Mouse (Mus musculus) embryonic facial prominence, embryonic 11.5 days (tissue): ENCODE data around the gene Tinf2. TPM values are rescaled to one million over a fixed set of nuclear protein-coding genes. Genes with fewer than 3 reads are reported as not detected.

ENCODE experiments used
- ATAC-seq: fragments of 200-750 bp; cut with Nextera tagmentation; replicated peaks from 2 replicates; pipeline ENCODE4 v1.8.0; 2017; ENCODE audit warnings: low read depth; ENCODE audit not compliant: insufficient number of reproducible peaks, low FRiP score, low TSS enrichment
- DNase-seq: peaks from one replicate; pipeline ENCODE4 v3.0.0-alpha.2; 2015; ENCODE audit warnings: low spot score
- H3K27ac ChIP-seq: fragments of 300-500 bp; sonication (generic); replicated peaks from 2 replicates; pipeline ENCODE4 v1.5.1; 2014; ENCODE audit warnings: mild to moderate bottlenecking, low read depth, low read length, control low read depth
- H3K27me3 ChIP-seq: fragments of 300-500 bp; sonication (generic); 2 replicates; pipeline ENCODE4 v1.6.1; 2014; ENCODE audit warnings: mild to moderate bottlenecking, low read length, moderate library complexity, mixed read lengths; ENCODE audit not compliant: control insufficient read depth, insufficient read depth
- H3K36me3 ChIP-seq: fragments of 300-500 bp; sonication (generic); replicated peaks from 2 replicates; pipeline ENCODE4 v1.6.1; 2014; ENCODE audit warnings: low read depth, mild to moderate bottlenecking, low read length, moderate library complexity, mixed read lengths; ENCODE audit not compliant: control insufficient read depth, insufficient read depth
- H3K4me1 ChIP-seq: fragments of 300-500 bp; sonication (generic); 2 replicates; pipeline ENCODE4 v1.6.1; 2014; ENCODE audit warnings: low read length, mixed read lengths; ENCODE audit not compliant: control insufficient read depth, insufficient read depth
- H3K4me2 ChIP-seq: fragments of 300-500 bp; sonication (generic); 2 replicates; pipeline ENCODE4 v1.6.1; 2014; ENCODE audit warnings: low read depth, mild to moderate bottlenecking, control low read depth, low read length, moderate library complexity
- H3K4me3 ChIP-seq: fragments of 300-500 bp; sonication (generic); 2 replicates; pipeline ENCODE4 v1.5.1; 2014; ENCODE audit warnings: low read depth, low read length, control low read depth
- H3K9ac ChIP-seq: fragments of 300-500 bp; sonication (generic); replicated peaks from 2 replicates; pipeline ENCODE4 v1.6.1; 2014; ENCODE audit warnings: mild to moderate bottlenecking, control low read depth, low read length
- H3K9me3 ChIP-seq: fragments of 300-500 bp; sonication (generic); replicated peaks from 2 replicates; pipeline ENCODE4 v1.6.1; 2016; ENCODE audit warnings: mild to moderate bottlenecking, low read length, inconsistent platforms, mixed read lengths; ENCODE audit not compliant: control insufficient read depth
- whole genome bisulfite sequencing: fragments of 180-500 bp; shearing (Covaris S2); extraction: QIAGEN DNeasy Blood & Tissue Kit; methylation state at CpG from one replicate; pipeline ENCODE4 v1.1.7; 2014; 5-methylcytosine and 5-hydroxymethylcytosine counted together
- polyA plus RNA-seq: library from polyadenylated mRNA; unstranded; fragments of >200 nt; fragmentation: Nextera tagmentation; extraction: Ambion mirVana; gene quantifications from 2 replicates; pipeline ENCODE4 v1.2.1, GENCODE M21; 2014

The Tinf2 gene
- polyA plus RNA-seq, 1 experiment from 2014 or later: 67.7 TPM

DNA sequence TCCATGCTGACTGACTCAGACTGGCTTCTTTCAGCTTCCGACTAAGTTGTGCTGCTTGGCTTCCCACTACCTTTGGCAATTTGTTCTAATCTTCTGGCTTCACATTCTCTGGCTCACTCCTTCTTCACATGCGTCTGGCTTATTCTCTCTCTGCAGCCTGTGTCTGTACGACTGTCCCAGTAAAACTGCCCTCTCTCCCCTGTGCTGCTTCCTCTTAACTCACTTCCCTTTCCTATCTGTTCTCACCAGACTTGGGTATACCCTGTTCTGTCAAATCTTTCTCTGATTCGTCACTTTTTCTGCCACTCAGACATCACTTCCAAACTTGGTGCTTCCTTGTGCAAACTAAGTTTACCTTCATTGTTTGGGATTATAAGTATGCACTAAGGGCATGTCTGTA is 15.6 kb upstream of the Tinf2 start:
- 87% methylated on average over 4 of the region's 4 CpGs for WGBS

DNA sequence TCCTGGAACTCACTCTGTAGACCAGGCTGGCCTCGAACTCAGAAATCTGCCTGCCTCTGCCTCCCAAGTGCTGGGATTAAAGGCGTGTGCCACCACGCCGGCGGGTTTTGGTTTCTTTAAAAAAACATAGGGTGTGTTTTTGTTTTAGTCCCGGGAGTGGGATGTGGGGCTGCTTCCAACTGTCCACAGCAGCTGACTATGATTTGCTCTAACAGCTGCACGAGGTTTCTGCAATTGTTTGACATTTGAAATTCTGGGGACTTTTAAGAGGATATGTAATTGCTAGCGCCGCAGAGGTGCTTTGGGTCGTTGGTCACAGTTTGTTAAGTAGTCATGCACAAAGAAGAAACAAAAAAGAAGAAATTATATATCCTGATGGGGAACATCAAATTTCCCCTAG is 7.8 kb upstream of the Tinf2 start:
- Histone ChIP-seq H3K27me3 (no peaks in the 10 kb centered on the region), H3K4me3 (no peak overlapping the region), H3K4me1 (no peaks in the 10 kb centered on the region), H3K9me3 (no peaks in the 10 kb centered on the region), H3K4me2 (no peak overlapping the region), H3K27ac (no peak overlapping the region), H3K36me3 (no peaks in the 10 kb centered on the region), H3K9ac (no peak overlapping the region)
- 73% methylated on average over 10 of the region's 10 CpGs for WGBS
- DNase-seq (no peak), ATAC-seq (no peak)

More for the DNA sequence above, 15.6 kb upstream of the Tinf2 start:
- no peak overlapping the region for H3K4me3 ChIP-seq
- H3K27ac ChIP-seq: no peak overlapping the region
- no peaks in the 10 kb centered on the region for H3K4me1 ChIP-seq
- no peaks in the 10 kb centered on the region for H3K27me3 ChIP-seq
- DNase-seq (no peak), ATAC-seq (no peak)
- no peaks in the 10 kb centered on the region for H3K9me3 ChIP-seq
- no peak overlapping the region for H3K9ac ChIP-seq
- H3K36me3 ChIP-seq: no peaks in the 10 kb centered on the region
- H3K4me2 ChIP-seq: no peak overlapping the region

DNA sequence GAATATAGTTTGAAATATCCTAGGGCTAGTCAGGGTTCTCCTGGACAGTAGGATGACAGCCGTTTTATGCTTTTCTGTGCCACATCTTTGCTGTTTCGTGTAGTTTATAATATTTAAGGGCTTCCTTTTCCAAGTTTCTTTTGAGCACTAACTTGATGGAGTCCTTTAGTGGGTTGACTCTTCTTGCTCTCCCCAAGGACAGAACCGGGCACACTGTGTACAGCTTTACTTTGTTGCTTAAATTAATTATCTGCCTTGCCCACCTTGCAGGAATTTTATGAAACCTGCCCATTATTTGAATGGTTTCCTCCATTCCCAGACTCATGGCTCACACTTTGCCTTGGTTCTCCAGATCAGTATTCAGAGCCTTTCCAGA is 486 bp upstream of the Tinf2 start:
- peak overlapping the region; percentile 22 for H3K4me2 ChIP-seq
- no peaks in the 10 kb centered on the region for H3K27me3 ChIP-seq
- no peaks in the 10 kb centered on the region for H3K4me1 ChIP-seq
- H3K9ac ChIP-seq: no peak overlapping the region; the same call in 1 of the 2 replicates
- no peaks in the 10 kb centered on the region for H3K9me3 ChIP-seq
- ATAC-seq (peak; percentile 49), DNase-seq (no peak)
- no peak overlapping the region for H3K27ac ChIP-seq
- WGBS: 19% methylated on average over 3 of the region's 3 CpGs
- H3K36me3 ChIP-seq: peaks cover 12% of the 10 kb centered on the region
- peak overlapping the region; percentile 73 for H3K4me3 ChIP-seq

DNA sequence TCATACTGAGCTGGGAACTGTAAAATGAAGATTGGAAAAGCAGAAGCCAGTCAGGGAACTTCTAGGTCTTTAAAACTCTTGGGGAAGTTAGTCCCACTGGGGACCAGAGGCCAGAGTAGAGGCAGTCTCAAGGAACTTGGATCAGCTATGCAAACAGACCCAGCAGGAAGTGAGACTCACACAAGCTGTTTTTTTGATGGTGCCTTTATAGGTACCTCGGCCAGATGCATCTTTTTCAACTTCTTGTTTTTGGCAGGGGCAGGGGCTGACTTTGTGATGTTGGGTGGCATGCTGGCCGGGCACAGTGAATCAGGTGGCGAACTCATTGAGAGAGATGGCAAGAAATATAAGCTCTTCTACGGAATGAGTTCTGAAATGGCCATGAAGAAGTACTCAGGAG is 4.0 kb downstream of the Tinf2 start:
- peaks cover 17% of the 10 kb centered on the region for H3K36me3 ChIP-seq
- no peak for DNase-seq
- 88% methylated on average over 4 of the region's 4 CpGs for WGBS
- no peak overlapping the region for H3K27ac ChIP-seq
- no peak overlapping the region for H3K4me3 ChIP-seq
- H3K27me3 ChIP-seq: no peaks in the 10 kb centered on the region
- no peaks in the 10 kb centered on the region for H3K4me1 ChIP-seq
- no peak for ATAC-seq
- no peak overlapping the region for H3K9ac ChIP-seq
- no peak overlapping the region for H3K4me2 ChIP-seq
- H3K9me3 ChIP-seq: no peaks in the 10 kb centered on the region

DNA sequence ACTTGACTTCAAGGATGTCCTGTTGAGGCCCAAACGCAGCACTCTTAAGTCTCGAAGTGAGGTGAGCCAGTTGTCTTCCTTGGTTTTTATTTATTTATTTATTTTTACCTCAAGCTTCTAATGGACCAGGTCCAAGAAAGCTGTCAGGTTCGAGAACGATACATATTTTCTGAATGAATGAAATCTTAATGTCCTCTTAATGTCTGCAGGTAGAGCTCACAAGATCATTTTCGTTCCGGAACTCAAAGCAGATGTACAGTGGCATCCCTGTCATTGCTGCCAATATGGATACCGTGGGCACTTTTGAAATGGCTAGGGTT is 8.9 kb downstream of the Tinf2 start:
- H3K4me2 ChIP-seq: peak overlapping the region; percentile 35
- ATAC-seq (no peak), DNase-seq (no peak)
- no peaks in the 10 kb centered on the region for H3K9me3 ChIP-seq
- H3K27me3 ChIP-seq: no peaks in the 10 kb centered on the region
- WGBS: 78% methylated on average over 7 of the region's 7 CpGs
- H3K4me3 ChIP-seq: peak overlapping the region; percentile 70
- H3K36me3 ChIP-seq: peaks cover 5% of the 10 kb centered on the region
- no peaks in the 10 kb centered on the region for H3K4me1 ChIP-seq
- H3K27ac ChIP-seq: no peak overlapping the region; the same call in 1 of the 2 replicates
- peak overlapping the region; percentile 18 for H3K9ac ChIP-seq

DNA sequence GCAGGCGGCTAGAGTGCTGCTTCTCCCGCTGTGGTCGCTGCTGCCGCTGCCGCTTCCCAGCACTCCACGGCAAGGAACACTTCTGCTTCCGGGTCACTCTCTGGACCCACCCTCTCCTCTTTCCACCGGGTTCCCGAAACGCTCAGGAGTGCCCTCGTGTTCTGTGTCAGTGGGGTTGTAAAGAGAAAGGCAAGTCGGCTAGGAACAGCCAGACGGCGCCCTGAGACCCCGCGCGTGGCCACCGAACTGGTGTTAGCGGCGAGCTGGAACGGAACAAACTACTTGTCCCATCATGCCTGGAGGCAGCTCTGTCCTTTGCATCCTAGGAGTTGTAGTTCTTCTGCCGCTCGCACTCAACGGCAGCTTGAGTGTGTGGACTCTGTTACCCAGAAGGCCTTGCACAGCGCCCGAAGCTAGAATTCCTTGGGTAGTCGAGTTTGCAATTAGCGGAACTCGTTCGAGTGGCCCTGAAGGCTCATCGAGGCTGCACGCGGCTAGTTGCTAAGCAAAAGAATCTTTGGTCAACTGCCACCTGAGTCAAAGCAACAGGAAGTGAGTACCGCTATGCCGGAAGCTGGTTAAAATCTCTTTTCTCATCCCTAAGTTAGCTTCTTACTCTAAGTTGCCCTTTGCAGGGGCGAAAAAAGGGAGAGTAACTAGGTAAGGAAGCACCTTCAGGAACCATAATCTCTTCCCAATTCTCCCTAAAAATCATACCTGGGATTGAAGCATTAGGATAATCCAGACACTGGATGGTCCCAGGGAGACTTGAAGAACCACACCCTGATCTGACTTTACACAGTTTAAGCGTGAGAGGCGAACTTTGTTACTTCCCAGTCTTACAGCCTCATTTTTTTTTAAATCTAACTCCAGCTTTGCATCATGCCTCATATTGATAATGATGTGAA is 9.5 kb downstream of the Tinf2 start, which contains the start of the genes Gmpr2 and Nedd8:
TSS of gene Gmpr2 (plus strand) at position 109 of the 908 bp plus-strand sequence.
TSS of gene Nedd8 (minus strand) at position 292 of the 908 bp plus-strand sequence.
- under 1% methylated on average over 38 of the region's 38 CpGs for WGBS
- no peaks in the 10 kb centered on the region for H3K4me1 ChIP-seq
- H3K36me3 ChIP-seq: peaks cover 5% of the 10 kb centered on the region
- peak within 1 kb of the TSS; percentile 78 for H3K9ac ChIP-seq
- H3K4me3 ChIP-seq: peak within 1 kb of the TSS; percentile 70
- H3K27ac ChIP-seq: peak within 1 kb of the TSS; percentile 70
- DNase-seq (peak; percentile 96), ATAC-seq (peak; percentile 97)
- H3K27me3 ChIP-seq: no peaks in the 10 kb centered on the region
- H3K9me3 ChIP-seq: no peaks in the 10 kb centered on the region
- H3K4me2 ChIP-seq: peak within 1 kb of the TSS; percentile 74

DNA sequence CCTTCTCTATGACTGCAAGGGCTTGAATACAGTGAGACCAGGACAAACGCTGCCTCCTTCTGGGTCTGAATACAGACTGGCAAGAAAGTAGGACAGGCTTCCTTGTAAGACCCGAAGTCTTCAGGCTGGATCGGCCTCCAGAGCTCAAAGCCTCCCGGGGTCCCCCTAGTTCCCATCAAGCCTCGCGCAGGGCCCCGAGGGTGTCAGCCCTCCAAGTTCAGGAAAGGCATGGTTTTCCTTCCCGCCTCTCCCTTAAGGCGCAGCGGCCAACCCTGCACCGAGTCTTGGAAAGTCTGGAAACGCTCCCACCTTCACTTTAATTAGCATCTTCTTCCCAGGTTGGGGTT is 10.2 kb downstream of the Tinf2 start:
- ATAC-seq (peak; percentile 49; the same call in 1 of the 2 replicates), DNase-seq (peak; percentile 62)
- Histone ChIP-seq H3K9me3 (no peaks in the 10 kb centered on the region), H3K27me3 (no peaks in the 10 kb centered on the region), H3K36me3 (peaks cover under 1% of the 10 kb centered on the region), H3K9ac (peak overlapping the region; percentile 78), H3K27ac (peak overlapping the region; percentile 70), H3K4me1 (no peaks in the 10 kb centered on the region), H3K4me3 (peak overlapping the region; percentile 70), H3K4me2 (peak overlapping the region; percentile 74)
- WGBS: 0% methylated on average over 12 of the region's 12 CpGs

DNA sequence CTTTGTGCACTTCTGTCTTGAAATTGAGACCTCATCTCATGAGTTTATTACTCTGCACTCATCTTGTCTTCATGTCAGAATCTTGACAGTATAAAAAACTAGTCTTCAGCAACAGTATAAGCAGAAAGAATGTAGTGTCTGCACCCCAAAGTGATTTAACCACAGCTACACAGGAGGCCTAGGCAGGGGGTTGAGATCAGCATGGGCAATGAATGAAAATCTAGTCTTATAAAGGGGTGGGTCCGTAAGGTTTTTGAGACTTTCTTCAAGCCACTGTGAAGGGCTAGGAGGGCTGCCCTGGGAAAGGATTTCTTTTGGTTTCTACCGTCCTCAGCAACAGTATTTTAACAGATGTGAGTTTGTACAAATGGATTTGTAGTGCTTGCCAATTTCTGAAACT is 21.0 kb downstream of the Tinf2 start:
- DNase-seq (no peak), ATAC-seq (no peak)
- 47% methylated on average over 2 of the region's 2 CpGs for WGBS
- Histone ChIP-seq H3K9ac (no peak overlapping the region), H3K4me2 (peak overlapping the region; percentile 31; the same call in 1 of the 2 replicates), H3K4me1 (no peaks in the 10 kb centered on the region), H3K9me3 (no peaks in the 10 kb centered on the region), H3K27ac (no peak overlapping the region), H3K4me3 (peak overlapping the region; percentile 70; the same call in 1 of the 2 replicates), H3K36me3 (no peaks in the 10 kb centered on the region; the same call in 1 of the 2 replicates), H3K27me3 (no peaks in the 10 kb centered on the region)
